Mouse (Mus musculus) heart, embryonic 12.5 days (tissue): ENCODE results near the gene Speer4c. TPM values are rescaled to one million over a fixed set of nuclear protein-coding genes. Genes with fewer than 3 reads are reported as not detected.
A peak's percentile ranks its signal among the peaks of the same experiment; 100 is the strongest.
"Not testable (repeated sequence)": the region's sequence is repeated elsewhere in the genome, so short reads cannot be mapped to it uniquely, and the experiment has no call there.

Experiments
- ATAC-seq: fragments of 200-750 bp; cut with Nextera tagmentation; 2 replicates; pipeline ENCODE4 v1.8.0; 2017; ENCODE audit warnings: moderate TSS enrichment, moderate library complexity; ENCODE audit not compliant: insufficient number of reproducible peaks, low FRiP score
- H3K27ac ChIP-seq: fragments of 300-500 bp; sonication (generic); 2 replicates; pipeline ENCODE4 v1.5.1; 2016; ENCODE audit warnings: mild to moderate bottlenecking, moderate library complexity; ENCODE audit not compliant: poor library complexity, severe bottlenecking
- H3K27me3 ChIP-seq: fragments of 300-500 bp; sonication (generic); replicated peaks from 2 replicates; pipeline ENCODE4 v1.6.1; 2016; ENCODE audit warnings: mild to moderate bottlenecking, moderate library complexity
- H3K36me3 ChIP-seq: fragments of 300-500 bp; sonication (generic); 2 replicates; pipeline ENCODE4 v1.6.1; 2016; ENCODE audit warnings: mild to moderate bottlenecking, moderate library complexity
- H3K4me1 ChIP-seq: fragments of 300-500 bp; sonication (generic); replicated peaks from 2 replicates; pipeline ENCODE4 v1.6.1; 2016; ENCODE audit warnings: mild to moderate bottlenecking
- H3K4me2 ChIP-seq: fragments of 300-500 bp; sonication (generic); 2 replicates; pipeline ENCODE4 v1.6.1; 2016; ENCODE audit warnings: mild to moderate bottlenecking, moderate library complexity
- H3K4me3 ChIP-seq: fragments of 300-500 bp; sonication (generic); 2 replicates; pipeline ENCODE4 v1.5.1; 2016; ENCODE audit warnings: mild to moderate bottlenecking
- H3K9ac ChIP-seq: fragments of 300-500 bp; sonication (generic); 2 replicates; pipeline ENCODE4 v1.6.1; 2016; ENCODE audit warnings: mild to moderate bottlenecking, moderate library complexity
- H3K9me3 ChIP-seq: fragments of 300-500 bp; sonication (generic); replicated peaks from 2 replicates; pipeline ENCODE4 v1.6.1; 2016; ENCODE audit warnings: mild to moderate bottlenecking, moderate library complexity
- WGBS: fragments of 180-500 bp; shearing (Covaris S2); methylation state at CpG from one replicate; pipeline ENCODE4 v1.1.7; 2016; 5-methylcytosine and 5-hydroxymethylcytosine counted together
- polyA plus RNA-seq: library from polyadenylated mRNA; unstranded; fragments of >200 nt; fragmentation: Nextera tagmentation; extraction: Ambion mirVana; gene quantifications from 2 replicates; pipeline ENCODE4 v1.2.1, GENCODE M21; 2016

Speer4c gene
- polyA plus RNA-seq, 1 experiment from 2014 or later, result not detected

DNA sequence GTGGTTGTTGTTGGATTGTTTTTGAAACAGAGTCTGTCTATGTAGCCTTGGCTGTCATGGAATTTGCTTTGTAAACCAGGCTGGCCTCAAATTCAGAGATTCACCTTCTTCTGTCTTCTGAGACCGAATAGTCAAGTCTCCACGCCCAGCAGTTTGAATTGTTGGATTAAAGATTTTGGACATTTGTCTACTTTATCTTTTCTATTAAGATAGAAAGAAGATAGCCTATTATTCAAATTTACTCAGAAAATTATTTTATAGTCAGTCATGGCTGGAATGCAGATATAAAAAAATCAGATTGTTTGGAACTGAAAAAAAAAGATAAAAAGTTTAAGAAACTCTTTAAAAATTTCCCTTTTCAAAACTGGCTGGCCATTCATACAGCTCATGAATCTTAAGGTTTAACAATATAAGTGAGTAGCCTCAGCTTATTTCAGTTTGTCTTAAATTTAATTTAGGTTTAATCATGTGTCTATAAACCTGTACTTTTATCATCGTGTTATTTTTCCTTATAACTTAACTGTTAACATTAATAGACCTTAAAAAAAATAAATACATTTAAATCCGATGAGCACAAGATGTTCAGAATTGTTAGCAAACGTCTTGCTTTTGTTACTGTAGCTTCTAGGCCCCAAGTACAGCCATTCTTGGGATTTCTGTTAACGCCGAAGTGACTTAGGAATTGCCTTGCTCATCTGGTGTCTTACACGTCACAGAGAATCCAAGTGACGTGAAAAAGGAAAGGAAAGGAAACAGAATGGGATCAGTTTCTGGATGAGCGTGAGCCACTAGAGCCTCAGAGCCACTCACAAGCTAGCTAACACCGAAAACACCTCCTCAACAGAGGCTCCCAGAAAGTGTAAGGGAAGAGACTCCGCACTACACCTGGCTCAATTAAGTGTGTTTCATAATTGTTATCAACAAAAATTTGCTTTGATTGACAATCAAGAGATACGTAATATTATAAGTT is 33.8 kb downstream of the Speer4c start:
- peak; percentile 82 for ATAC-seq

DNA sequence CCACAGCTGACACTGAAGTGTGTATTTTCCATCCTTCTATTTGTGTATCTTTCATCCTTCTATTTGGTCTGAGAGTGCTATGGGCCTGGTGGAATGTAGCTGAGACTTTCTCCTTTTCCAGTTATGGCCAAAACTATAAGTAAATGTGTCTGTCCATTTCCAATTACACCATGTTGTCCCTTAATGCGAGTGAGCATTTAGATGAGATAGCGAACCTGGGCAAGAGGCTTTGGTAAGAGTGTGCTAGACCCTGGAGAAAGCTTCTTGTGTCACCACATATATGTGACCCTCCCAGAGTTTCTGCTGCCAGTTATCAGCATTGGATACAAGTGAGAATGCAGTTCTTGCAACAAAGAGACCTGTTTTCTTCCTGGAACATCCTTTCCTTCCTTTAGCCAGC is 35.2 kb downstream of the Speer4c start:
- not testable (repeated sequence) for H3K27me3 ChIP-seq, H3K27ac ChIP-seq, ATAC-seq, H3K36me3 ChIP-seq, H3K4me2 ChIP-seq, H3K4me3 ChIP-seq, H3K4me1 ChIP-seq, H3K9ac ChIP-seq
- peaks cover 21% of the 10 kb centered on the region for H3K9me3 ChIP-seq
- 62% methylated on average over 2 of the region's 2 CpGs for WGBS

More for the DNA sequence above, 33.8 kb downstream of the Speer4c start:
- H3K4me1 ChIP-seq, H3K4me3 ChIP-seq, H3K36me3 ChIP-seq, H3K9ac ChIP-seq, H3K4me2 ChIP-seq, H3K27ac ChIP-seq, H3K27me3 ChIP-seq: not testable (repeated sequence)
- peaks cover 16% of the 10 kb centered on the region for H3K9me3 ChIP-seq
- WGBS, result 60% methylated on average over 13 of the region's 13 CpGs

DNA sequence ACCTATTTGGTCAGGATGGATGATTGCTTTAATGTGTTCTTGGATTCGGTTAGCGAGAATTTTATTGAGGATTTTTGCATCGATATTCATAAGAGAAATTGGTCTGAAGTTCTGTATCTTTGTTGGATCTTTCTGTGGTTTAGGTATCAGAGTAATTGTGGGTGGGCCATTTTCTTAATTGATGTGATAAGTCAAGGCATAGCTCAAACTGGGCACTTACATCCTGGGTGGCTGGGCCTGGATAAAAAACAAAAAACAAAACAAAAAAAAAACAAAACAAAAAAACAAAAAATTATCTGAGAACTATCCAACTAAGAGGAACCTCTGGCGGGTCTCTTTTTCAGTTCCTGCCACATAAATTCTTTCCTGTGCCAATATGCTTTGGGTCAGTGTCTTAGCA is 36.3 kb downstream of the Speer4c start:
- H3K4me2 ChIP-seq, H3K9ac ChIP-seq, H3K4me1 ChIP-seq, H3K27ac ChIP-seq, H3K27me3 ChIP-seq, H3K36me3 ChIP-seq, H3K4me3 ChIP-seq: not testable (repeated sequence)
- peaks cover 26% of the 10 kb centered on the region for H3K9me3 ChIP-seq
- ATAC-seq, result peak; percentile 79
- WGBS, result 69% methylated on average over 4 of the region's 4 CpGs

DNA sequence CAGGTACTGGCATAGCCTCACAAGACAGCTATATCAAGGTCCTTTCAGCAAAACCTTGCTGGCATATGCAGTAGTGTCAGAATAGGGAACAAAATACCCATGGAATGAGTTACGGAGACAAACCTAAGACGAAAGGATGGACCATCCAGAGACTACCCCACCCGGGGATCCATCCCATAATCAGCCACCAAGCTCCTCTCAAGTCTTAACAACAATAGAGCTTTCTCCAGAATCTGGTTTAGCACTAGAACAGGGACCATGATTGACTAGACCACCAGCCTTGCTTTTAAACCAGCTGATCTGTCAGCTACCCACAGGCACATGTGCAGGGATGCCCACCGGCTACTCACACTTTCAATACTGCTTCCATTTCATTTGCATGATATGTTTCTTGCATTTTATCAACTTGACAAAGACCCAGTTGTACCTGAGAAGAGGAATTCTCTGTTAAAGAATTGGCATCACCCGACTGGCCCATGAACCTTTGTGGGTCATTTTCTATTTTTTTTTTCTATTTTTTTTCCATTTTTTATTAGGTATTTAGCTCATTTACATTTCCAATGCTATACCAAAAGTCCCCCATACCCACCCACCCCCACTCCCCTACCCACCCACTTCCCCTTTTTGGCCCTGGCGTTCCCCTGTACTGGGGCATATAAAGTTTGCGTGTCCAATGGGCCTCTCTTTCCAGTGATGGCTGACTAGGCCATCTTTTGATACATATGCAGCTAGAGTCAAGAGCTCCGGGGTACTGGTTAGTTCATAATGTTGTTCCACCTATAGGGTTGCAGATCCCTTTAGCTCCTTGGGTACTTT is 39.4 kb downstream of the Speer4c start:
- peak; percentile 83 for ATAC-seq
- H3K36me3 ChIP-seq, result not testable (repeated sequence)
- WGBS, result 82% methylated on average over 6 of the region's 8 CpGs

DNA sequence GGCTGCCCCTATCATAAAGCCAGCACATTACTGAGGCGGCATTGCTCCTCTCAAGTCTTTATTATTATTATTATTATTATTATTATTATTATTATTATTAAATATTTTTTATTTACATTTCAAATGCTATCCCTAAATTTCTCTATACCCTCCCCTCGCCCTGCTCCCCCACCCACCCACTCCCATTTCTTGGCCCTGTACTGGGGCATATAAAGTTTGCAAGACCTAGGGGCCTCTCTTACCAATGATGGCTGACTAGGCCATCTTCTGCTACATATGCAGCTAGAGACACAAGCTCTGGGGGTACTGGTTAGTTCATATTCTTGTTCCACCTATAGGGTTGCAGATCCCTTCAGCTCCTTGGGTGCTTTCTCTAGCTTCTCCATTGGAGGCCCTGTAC is 40.1 kb downstream of the Speer4c start:
- not testable (repeated sequence) for H3K4me2 ChIP-seq, H3K36me3 ChIP-seq, H3K4me1 ChIP-seq, H3K4me3 ChIP-seq, H3K9ac ChIP-seq, H3K27me3 ChIP-seq, H3K27ac ChIP-seq
- 69% methylated on average over 2 of the region's 2 CpGs for WGBS
- ATAC-seq, result peak; percentile 74; the same call in 1 of the 2 replicates
- peaks cover 19% of the 10 kb centered on the region for H3K9me3 ChIP-seq

More for the DNA sequence above, 39.4 kb downstream of the Speer4c start:
- H3K9ac ChIP-seq, H3K4me2 ChIP-seq, H3K4me1 ChIP-seq, H3K27ac ChIP-seq, H3K4me3 ChIP-seq, H3K27me3 ChIP-seq: not testable (repeated sequence)
- peaks cover 22% of the 10 kb centered on the region for H3K9me3 ChIP-seq

DNA sequence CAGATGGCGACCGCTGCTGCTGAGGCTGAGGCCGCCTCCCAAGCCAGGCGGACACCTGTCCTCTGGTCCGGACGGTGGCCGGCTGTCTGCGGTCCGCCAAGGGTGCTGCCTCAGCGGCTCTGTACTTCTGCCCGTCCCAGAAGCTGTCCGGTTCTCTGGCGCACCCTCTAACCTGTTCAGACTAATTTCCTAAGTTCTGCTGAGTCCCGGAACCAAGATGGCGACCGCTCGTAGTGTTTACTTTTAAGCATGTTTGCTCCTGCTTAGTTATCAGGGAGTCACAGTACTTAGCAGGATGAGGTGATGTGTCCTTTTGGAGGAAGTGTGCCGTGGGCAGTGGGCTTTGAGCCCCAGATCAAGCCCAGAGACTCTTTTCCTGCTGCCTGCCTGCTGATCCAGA is 43.3 kb downstream of the Speer4c start:
- not testable (repeated sequence) for H3K9ac ChIP-seq, H3K4me1 ChIP-seq, H3K27ac ChIP-seq, H3K4me3 ChIP-seq, ATAC-seq, H3K36me3 ChIP-seq, H3K27me3 ChIP-seq, H3K4me2 ChIP-seq
- WGBS, result 80% methylated on average over 9 of the region's 18 CpGs
- peaks cover 14% of the 10 kb centered on the region for H3K9me3 ChIP-seq

DNA sequence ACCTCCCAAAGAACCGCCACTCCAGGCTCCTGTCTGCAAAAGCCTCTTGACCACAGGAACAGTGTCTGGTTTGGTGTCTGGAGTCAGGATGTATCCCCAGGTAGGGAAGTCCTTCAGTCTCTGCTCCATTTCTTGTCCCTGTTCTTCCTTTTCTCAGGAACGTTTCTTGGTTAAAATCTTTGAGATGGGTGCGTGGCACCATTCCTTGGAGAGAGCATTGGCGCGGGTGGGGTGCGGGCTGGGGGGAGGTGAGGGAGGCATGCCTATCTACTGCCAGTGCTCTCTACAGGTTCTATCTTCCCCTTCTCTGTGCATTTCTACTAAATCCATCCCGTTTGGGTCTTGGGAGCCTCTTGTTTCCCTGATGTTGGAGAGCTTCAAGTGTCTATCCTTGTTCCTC is 50.2 kb downstream of the Speer4c start:
- not testable (repeated sequence) for H3K27ac ChIP-seq, H3K9ac ChIP-seq, H3K27me3 ChIP-seq, H3K36me3 ChIP-seq, H3K4me1 ChIP-seq, H3K9me3 ChIP-seq, H3K4me3 ChIP-seq, H3K4me2 ChIP-seq, ATAC-seq
- WGBS, result 69% methylated on average over 7 of the region's 7 CpGs

Other genes starting within 250 kb of the Speer4c start
- gene Gm21149, start 237.7 kb downstream of the Speer4c start, polyA plus RNA-seq, result 0.29 and 0.69 TPM in 2 replicates
- gene Gm21190, start 185.0 kb downstream of the Speer4c start, polyA plus RNA-seq, result not detected in 2 replicates
- 0.47 TPM in 1 of 2 replicates, not detected in the other for gene Gm21083, start 136.9 kb downstream of the Speer4c start, polyA plus RNA-seq
- gene Speer4d, start 95.2 kb downstream of the Speer4c start, polyA plus RNA-seq, result 0.50 TPM in 1 of 2 replicates, not detected in the other
- gene 4930572O03Rik, start 57.2 kb downstream of the Speer4c start, polyA plus RNA-seq, result not detected in 2 replicates
- 25.4 and 28.1 TPM in 2 replicates for gene Cacna2d1, start 220.4 kb upstream of the Speer4c start, polyA plus RNA-seq